ENCODE assay signal across 9 mouse cellular contexts in the genomic region with DNA sequence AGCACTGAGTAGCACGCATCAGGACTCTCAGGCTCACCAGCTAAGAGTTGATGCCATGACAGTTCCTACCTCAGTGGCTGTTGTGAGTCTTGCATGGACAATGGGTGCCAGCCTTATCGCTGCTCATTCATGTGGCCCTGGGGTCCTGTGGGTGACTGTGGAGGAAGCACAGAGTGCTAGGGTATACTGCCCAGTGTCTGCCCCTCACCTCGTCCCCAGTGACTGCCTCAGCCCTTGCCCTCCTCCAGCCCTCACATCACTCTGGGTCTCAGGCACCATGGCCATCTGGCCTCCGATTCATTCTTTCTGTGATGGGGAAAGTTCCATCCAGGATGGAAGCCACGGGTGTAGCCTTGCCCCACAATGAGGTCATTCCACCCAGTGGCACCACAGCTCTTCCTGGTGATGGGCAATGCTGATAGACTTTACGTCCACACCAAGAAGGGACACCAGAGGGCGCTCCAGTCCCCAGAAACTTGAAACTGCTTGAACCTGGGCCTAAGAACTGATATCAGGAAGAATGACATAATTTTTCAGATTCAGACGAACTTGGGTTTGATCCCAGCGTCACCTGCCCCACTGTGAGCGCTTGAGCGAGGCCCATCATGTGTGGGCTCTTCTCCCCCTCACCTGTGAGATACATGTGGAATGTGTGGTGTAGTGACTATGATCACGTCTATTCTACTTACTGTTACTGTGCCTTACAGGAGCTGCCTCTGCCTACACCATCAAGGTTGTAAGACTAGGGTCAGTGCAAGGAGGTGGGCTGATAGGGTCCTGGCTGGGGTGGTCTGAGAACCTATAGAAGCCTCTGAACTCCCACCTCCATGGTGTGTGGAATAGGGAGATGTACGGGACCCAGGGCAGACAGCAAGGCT. TPM values are rescaled to one million over a fixed set of nuclear protein-coding genes. Genes with fewer than 3 reads are reported as not detected.
A peak's percentile ranks its signal among the peaks of the same experiment; 100 is the strongest.
DNase-seq lines count a peak whose midpoint lies in the region; ATAC-seq lines count a peak whose summit lies in the region.
"Had no signal": no experiment of that assay in that cellular context is flagged by ENCODE, and none has a peak within 500 bp of the region (broad histone marks: within the 10 kb centered on the region; RNA-seq: fewer than 3 reads in every experiment).

No protein-coding gene starts in this region.

- H3K27ac ChIP-seq in forebrain, embryonic 12.5 days: no peak overlapping the region
- no peak overlapping the region for H3K27ac ChIP-seq in hindbrain, embryonic 12.5 days
- H3K27ac ChIP-seq: liver, embryonic 15.5 days had no signal

- H3K4me3 ChIP-seq in forebrain, embryonic 12.5 days (replicated peaks): no peak overlapping the region
- no peak overlapping the region for H3K4me3 ChIP-seq in hindbrain, embryonic 12.5 days
- H3K4me3 ChIP-seq: liver, embryonic 15.5 days had no signal

- H3K27me3 ChIP-seq in forebrain, embryonic 12.5 days: peaks cover 9% of the 10 kb centered on the region; the same call in 1 of the 2 replicates
- peaks cover 3% of the 10 kb centered on the region; the same call in 1 of the 2 replicates for H3K27me3 ChIP-seq in hindbrain, embryonic 12.5 days

- H3K9me3 ChIP-seq in forebrain, embryonic 12.5 days: no peaks in the 10 kb centered on the region
- no peaks in the 10 kb centered on the region for H3K9me3 ChIP-seq in hindbrain, embryonic 12.5 days (replicated peaks)
- H3K9me3 ChIP-seq: liver, embryonic 15.5 days had no signal

- 0 out of 2 replicates have a peak, but pooled peaks have one; percentile 20 for ATAC-seq in forebrain, embryonic 12.5 days (ENCODE audit: low FRiP score)
- peak; percentile 33; the same call in 1 of the 2 replicates for ATAC-seq in hindbrain, embryonic 12.5 days (ENCODE audit: low FRiP score)
- peak; percentile 86 for ATAC-seq in megakaryocyte, adult 5-6 weeks (ENCODE audit: poor library complexity, severe bottlenecking)

- no peak overlapping the region for H3K9ac ChIP-seq in forebrain, embryonic 12.5 days
- no peak overlapping the region for H3K9ac ChIP-seq in hindbrain, embryonic 12.5 days
- H3K9ac ChIP-seq: liver, embryonic 15.5 days had no signal

- DNase-seq in MEL-GATA-1-ER (ENCODE audit: extremely low read depth, low read depth): peak; percentile 41
- peak; percentile 77 for DNase-seq in c-Kit-positive CD71-positive TER-119-negative erythroid progenitor cells, embryonic 14.5 days (ENCODE audit: low read depth)
- peak; percentile 69 for DNase-seq in layer of hippocampus, adult 9-11 months
- DNase-seq in right cerebral cortex, adult 2 months (ENCODE audit: low spot score in 2 of 2): peak; percentile 91 to 93
- peak; percentile 80 for DNase-seq in urinary bladder, postnatal 25 days (ENCODE audit: low spot score)

- H3K36me3 ChIP-seq in forebrain, embryonic 12.5 days (replicated peaks): no peaks in the 10 kb centered on the region
- no peaks in the 10 kb centered on the region for H3K36me3 ChIP-seq in hindbrain, embryonic 12.5 days

- H3K4me1 ChIP-seq in forebrain, embryonic 12.5 days: no peaks in the 10 kb centered on the region
- 0 out of 2 replicates have a peak, but pooled peaks cover 2% of the 10 kb centered on the region for H3K4me1 ChIP-seq in hindbrain, embryonic 12.5 days
- H3K4me1 ChIP-seq: liver, embryonic 15.5 days had no signal

- WGBS in forebrain, embryonic 12.5 days: 45% methylated on average over 13 of the region's 13 CpGs
- WGBS in hindbrain, embryonic 12.5 days: 44% methylated on average over 13 of the region's 13 CpGs

- H3K4me2 ChIP-seq in forebrain, embryonic 12.5 days: no peak overlapping the region
- no peak overlapping the region for H3K4me2 ChIP-seq in hindbrain, embryonic 12.5 days (replicated peaks)
- H3K4me2 ChIP-seq: liver, embryonic 15.5 days had no signal

RNA-seq across cellular contexts. Expression of gene Gsn, which starts 32.8 kb away (rescaled TPM):
- polyA plus RNA-seq in forebrain, embryonic 12.5 days (2016; fragmentation: Nextera tagmentation; extraction: Ambion mirVana): 27.2 and 32.7 TPM in 2 replicates
- 72.4 and 80.2 TPM in 2 replicates for polyA plus RNA-seq in hindbrain, embryonic 12.5 days (2016; fragmentation: Nextera tagmentation; extraction: Ambion mirVana)
- 54.1 and 69.6 TPM in 2 replicates for total RNA-seq in megakaryocyte, adult 5-6 weeks (2015)
- total RNA-seq in megakaryocyte, adult 5-6 weeks (2017): 90.9 and 98.1 TPM in 2 replicates

RNA-seq across cellular contexts. Expression of gene Stom, which starts 47.8 kb away (rescaled TPM):
- polyA plus RNA-seq in forebrain, embryonic 12.5 days (2016; fragmentation: Nextera tagmentation; extraction: Ambion mirVana): 11.0 TPM in 2 replicates
- polyA plus RNA-seq in hindbrain, embryonic 12.5 days (2016; fragmentation: Nextera tagmentation; extraction: Ambion mirVana): 16.6 and 17.0 TPM in 2 replicates
- 77.7 and 90.3 TPM in 2 replicates for total RNA-seq in megakaryocyte, adult 5-6 weeks (2015)
- total RNA-seq in megakaryocyte, adult 5-6 weeks (2017): 155 and 165 TPM in 2 replicates

Comparison
In these comparisons a context has a peak if more than half of its experiments do, and no peak if none do; other contexts are left out.
1. DNase-seq: peak in every context shown above with its lines; median percentile 92 in right cerebral cortex, adult 2 months; 80 in urinary bladder, postnatal 25 days; 77 in c-Kit-positive CD71-positive TER-119-negative erythroid progenitor cells, embryonic 14.5 days; 69 in layer of hippocampus, adult 9-11 months; 41 in MEL-GATA-1-ER.
2. ATAC-seq: peak in every context shown above with its lines; median percentile 86 in megakaryocyte, adult 5-6 weeks; 33 in hindbrain, embryonic 12.5 days; 20 in forebrain, embryonic 12.5 days.